9 mouse cellular contexts compared by ENCODE assay signal in the genomic region with DNA sequence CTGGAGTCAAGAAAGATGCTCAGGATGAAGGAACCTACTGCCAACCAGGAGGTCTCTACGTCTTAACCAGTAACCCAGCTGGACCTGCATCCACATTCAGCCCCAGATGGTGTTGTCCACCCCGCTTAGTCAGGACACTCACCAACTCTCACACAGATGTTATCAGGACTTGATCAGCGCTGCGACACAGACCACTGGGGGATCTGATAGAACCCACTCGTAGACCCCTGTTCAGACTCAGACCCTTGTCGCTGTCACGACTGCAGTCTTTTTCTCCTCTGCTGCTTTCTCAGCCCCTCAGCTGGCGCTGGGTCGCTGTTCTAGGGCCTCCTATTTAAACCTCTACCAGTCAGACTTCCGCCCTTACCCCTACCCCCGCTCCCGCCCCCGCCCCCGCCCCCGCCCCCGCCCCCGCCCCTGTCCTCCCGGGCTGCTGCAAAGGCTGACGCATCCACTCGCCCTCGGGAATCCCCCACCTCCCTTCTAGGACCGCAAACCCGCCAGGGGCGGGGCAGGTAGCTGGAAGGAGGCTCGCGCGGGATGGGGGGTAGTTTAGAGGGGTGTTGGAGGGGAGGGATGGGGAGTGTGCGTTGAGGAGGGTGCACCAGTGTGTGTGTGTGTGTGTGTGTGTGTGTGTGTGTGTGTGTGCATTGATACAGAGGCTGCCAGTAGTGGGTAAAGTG. TPM values are rescaled to one million over a fixed set of nuclear protein-coding genes. Genes with fewer than 3 reads are reported as not detected.
DNase-seq lines count a peak whose midpoint lies in the region; ATAC-seq and TF ChIP-seq lines count a peak whose summit lies in the region.
"Had no signal": no experiment of that assay in that cellular context is flagged by ENCODE, and none has a peak within 500 bp of the region (broad histone marks: within the 10 kb centered on the region; RNA-seq: fewer than 3 reads in every experiment).

A gene (minus strand): TSS at position 347 of the 683 bp plus-strand sequence.

- DNase-seq in 3134 (ENCODE audit: extremely low read depth, insufficient read length, low spot score) (peak; percentile 44), MN1 (ENCODE audit: low spot score) (peak; percentile 88), liver (peak; percentile 48)
- DNase-seq in forebrain, embryonic 10.5 days (ENCODE audit: extremely low spot score, low spot score): peak; percentile 44
- peak; percentile 31 for DNase-seq in testis, postnatal 14 days (ENCODE audit: low spot score)
- DNase-seq in cerebellum, adult 2 months: no peak

- TF ChIP-seq POLR2A in cerebellum, adult 2 months (IDR thresholded peaks at IDR 0.05; ENCODE audit: borderline replicate concordance, insufficient read depth, low read length): no peak

- peak; percentile 70 to 83 for ATAC-seq in hematopoietic stem cell, adult 5-6 weeks (replicated peaks in 1 of 2; ENCODE audit: insufficient read depth in 1 of 2, low FRiP score in 2 of 2, low TSS enrichment in 1 of 2, low read depth in 1 of 2, poor library complexity in 2 of 2, severe bottlenecking in 2 of 2)
- 0 out of 2 replicates have a peak, but pooled peaks have one; percentile 29 for ATAC-seq in midbrain, embryonic 16.5 days

- peaks cover 47% of the 10 kb centered on the region for H3K27me3 ChIP-seq in forebrain, embryonic 10.5 days (ENCODE audit: poor library complexity, severe bottlenecking)
- H3K27me3 ChIP-seq in midbrain, embryonic 16.5 days (ENCODE audit: control insufficient read depth, insufficient read depth, low read depth, low read length): peaks cover 9% of the 10 kb centered on the region
- no peaks in the 10 kb centered on the region; the same call in 1 of the 2 replicates for H3K27me3 ChIP-seq in cerebellum, adult 2 months (ENCODE audit: control insufficient read depth, insufficient read depth, low read length)

- H3K4me2 ChIP-seq in midbrain, embryonic 16.5 days (ENCODE audit: low read length): peak within 1 kb of the TSS; percentile 63

- peaks cover 28% of the 10 kb centered on the region for H3K4me1 ChIP-seq in forebrain, embryonic 10.5 days
- H3K4me1 ChIP-seq in midbrain, embryonic 16.5 days (ENCODE audit: control insufficient read depth, insufficient read depth, low read length): peaks cover 15% of the 10 kb centered on the region
- peaks cover 11% of the 10 kb centered on the region for H3K4me1 ChIP-seq in cerebellum, adult 2 months (ENCODE audit: control insufficient read depth, insufficient read depth, low read length)

- H3K27ac ChIP-seq in forebrain, embryonic 10.5 days: peak within 1 kb of the TSS; percentile 49
- peak within 1 kb of the TSS; percentile 39; the same call in 1 of the 2 replicates for H3K27ac ChIP-seq in midbrain, embryonic 16.5 days (ENCODE audit: low read length)
- H3K27ac ChIP-seq in cerebellum, adult 2 months (ENCODE audit: insufficient read depth, low read length): no peak within 1 kb of the TSS

- WGBS in forebrain, embryonic 10.5 days: under 1% methylated on average over 23 of the region's 28 CpGs
- WGBS in midbrain, embryonic 16.5 days: 0% methylated on average over 26 of the region's 28 CpGs
- WGBS in cerebellum, adult 2 months: 4% methylated on average over 26 of the region's 28 CpGs

- H3K36me3 ChIP-seq in forebrain, embryonic 10.5 days (replicated peaks): peaks cover 8% of the 10 kb centered on the region; the same call in 1 of the 2 replicates
- no peaks in the 10 kb centered on the region; the same call in 1 of the 2 replicates for H3K36me3 ChIP-seq in midbrain, embryonic 16.5 days (ENCODE audit: control insufficient read depth, insufficient read depth, low read length)

- H3K9me3 ChIP-seq in forebrain, embryonic 10.5 days: no peaks in the 10 kb centered on the region
- H3K9me3 ChIP-seq in midbrain, embryonic 16.5 days (replicated peaks; ENCODE audit: control insufficient read depth, low read length, poor library complexity, severe bottlenecking): no peaks in the 10 kb centered on the region

- H3K4me3 ChIP-seq in forebrain, embryonic 10.5 days: peak within 1 kb of the TSS; percentile 51
- H3K4me3 ChIP-seq in midbrain, embryonic 16.5 days (ENCODE audit: low read depth, low read length): peak within 1 kb of the TSS; percentile 38
- no peak within 1 kb of the TSS for H3K4me3 ChIP-seq in cerebellum, adult 2 months (replicated peaks; ENCODE audit: insufficient read depth, low read depth, low read length)
- H3K4me3 ChIP-seq: erythroblast, embryonic 14.5 days had no signal

- TF ChIP-seq CTCF in cerebellum, adult 2 months (IDR thresholded peaks at IDR 0.05; ENCODE audit: borderline replicate concordance, insufficient read depth, low read depth, low read length): no peak

- H3K9ac ChIP-seq in midbrain, embryonic 16.5 days (ENCODE audit: low read depth, low read length): peak within 1 kb of the TSS; percentile 55; the same call in 1 of the 2 replicates

RNA-seq across cellular contexts. Expression of the gene that starts here (rescaled TPM):
- polyA plus RNA-seq in forebrain, embryonic 10.5 days (2016; fragmentation: Nextera tagmentation; extraction: Ambion mirVana): 1.1 and 1.5 TPM in 2 replicates
- total RNA-seq in hematopoietic stem cell, adult 5-6 weeks (2017): 15.0 and 16.3 TPM in 2 replicates
- 2.9 and 3.2 TPM in 2 replicates for polyA plus RNA-seq in midbrain, embryonic 16.5 days (2015; fragmentation: Nextera tagmentation; extraction: Ambion mirVana)
- polyA plus RNA-seq in cerebellum, adult 2 months (2012; rRNA removed): 3.3 and 3.6 TPM in 2 replicates

Comparison
In these comparisons a context has a peak if more than half of its experiments do, and no peak if none do; other contexts are left out.
1. DNase-seq: peak in 3134 (single experiment), MN1 (single experiment), forebrain, embryonic 10.5 days (single experiment), liver (single experiment) and testis, postnatal 14 days (single experiment); none in cerebellum, adult 2 months (0 of 2).